Mouse (Mus musculus) neutrophil, adult 59 days (primary cell): ENCODE measurements around the gene Olfr794. TPM values are rescaled to one million over a fixed set of nuclear protein-coding genes. Genes with fewer than 3 reads are reported as not detected.

Source experiments
- total RNA-seq, 2 experiments: library from RNA; stranded (reverse); gene quantifications; 1 replicate in 1 of 2; 2 replicates in 1 of 2; pipeline ENCODE4 v1.2.4; 2023

Gene Olfr794
- total RNA-seq: not detected

DNA sequence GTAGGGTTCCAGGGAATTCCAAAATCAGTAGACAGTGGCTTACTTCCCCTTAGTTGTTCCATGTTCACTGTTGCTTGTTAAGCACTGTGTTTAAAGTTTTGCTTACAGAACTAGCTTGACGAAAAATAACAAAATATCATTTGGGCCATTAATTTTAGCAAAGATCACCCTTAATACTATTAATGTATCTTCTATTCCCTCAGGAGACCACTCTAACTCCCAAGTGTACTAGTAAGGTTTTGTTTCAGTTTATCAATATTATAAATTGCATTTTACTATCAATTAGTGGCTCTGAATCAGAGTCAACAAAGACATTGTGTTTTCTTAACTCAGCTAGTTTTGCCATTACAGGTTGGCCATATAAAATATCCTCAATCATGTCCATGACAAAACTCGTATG, at the start of gene Olfr794:
Gene Olfr794, plus strand, starts transcription at position 301 of the 400 bp plus-strand sequence.

DNA sequence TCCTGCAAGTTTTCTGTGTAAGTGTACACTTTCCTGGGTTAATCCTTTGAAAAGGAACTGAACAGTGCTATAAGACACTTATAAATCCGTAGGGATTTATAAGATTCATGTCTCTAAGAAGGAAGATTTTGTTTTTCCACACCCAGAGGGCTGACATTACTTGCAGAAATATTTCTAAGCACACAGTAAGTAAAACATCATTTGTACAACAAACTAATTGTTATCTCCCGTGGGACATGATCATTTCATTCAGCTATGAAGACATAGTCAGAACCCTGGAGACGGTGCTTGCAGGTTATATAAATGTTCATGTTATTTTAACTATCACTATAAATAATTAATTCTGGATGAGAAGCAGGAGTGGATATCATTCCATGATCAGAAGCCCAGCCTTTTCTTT, 46.0 kb upstream of the Olfr794 start, which contains the start of gene Olfr791:
Gene Olfr791, plus strand, starts transcription at position 301 of the 400 bp plus-strand sequence.

DNA sequence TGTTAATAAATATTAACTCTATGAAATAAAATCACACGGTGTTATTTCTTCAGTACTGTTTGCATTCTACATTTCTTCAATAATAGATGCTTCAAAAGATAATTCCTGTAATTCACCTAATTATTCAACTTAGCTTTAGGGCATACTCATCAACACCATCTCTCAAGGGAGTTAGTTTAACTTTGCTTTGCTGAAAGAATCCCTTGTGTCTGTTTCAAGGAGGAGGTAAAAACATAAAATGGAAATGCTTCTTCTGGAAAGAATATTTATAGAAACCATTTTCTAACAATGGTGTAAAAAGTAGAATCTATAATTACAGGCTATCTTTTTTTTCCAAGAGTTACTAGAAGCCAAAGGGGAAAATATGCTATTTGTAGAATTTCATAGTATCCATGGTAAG, 28.6 kb upstream of the Olfr794 start, which contains the start of gene Olfr792:
Gene Olfr792, plus strand, starts transcription at position 301 of the 400 bp plus-strand sequence.

GRCm38 (mm10) chr10:129612470-129612869, 45.0 kb downstream of the Olfr794 start, which contains the start of gene Olfr796:
TSS of gene Olfr796 (minus strand) at chr10:129612570.

Other genes with a start within 250 kb of the Olfr794 start
- not detected for gene Olfr780, start 249.5 kb upstream of the Olfr794 start, total RNA-seq
- not detected for gene Olfr781, start 238.8 kb upstream of the Olfr794 start, total RNA-seq
- not detected for gene Olfr782, start 218.8 kb upstream of the Olfr794 start, total RNA-seq
- gene Olfr784, start 183.6 kb upstream of the Olfr794 start, total RNA-seq: under 1 TPM in 1 of 2 experiments, not detected in 1; 0.22 TPM
- not detected for gene Olfr785, start 162.2 kb upstream of the Olfr794 start, total RNA-seq
- not detected for gene Olfr786, start 140.3 kb upstream of the Olfr794 start, total RNA-seq
- gene Olfr787, start 105.8 kb upstream of the Olfr794 start, total RNA-seq: not detected
- not detected for gene Olfr788, start 96.7 kb upstream of the Olfr794 start, total RNA-seq
- gene Olfr789, start 82.9 kb upstream of the Olfr794 start, total RNA-seq: not detected
- gene Olfr790, start 69.2 kb upstream of the Olfr794 start, total RNA-seq: not detected
- gene Olfr791, start 45.9 kb upstream of the Olfr794 start, total RNA-seq: not detected
- gene Olfr792, start 28.5 kb upstream of the Olfr794 start, total RNA-seq: not detected
- not detected for gene Olfr796, start 44.9 kb downstream of the Olfr794 start, total RNA-seq
- gene Olfr798, start 60.3 kb downstream of the Olfr794 start, total RNA-seq: not detected
- gene Olfr799, start 69.8 kb downstream of the Olfr794 start, total RNA-seq: not detected
- gene Olfr800, start 90.0 kb downstream of the Olfr794 start, total RNA-seq: not detected
- gene Olfr801, start 106.2 kb downstream of the Olfr794 start, total RNA-seq: not detected
- not detected for gene Olfr802, start 120.5 kb downstream of the Olfr794 start, total RNA-seq
- gene Olfr803, start 126.6 kb downstream of the Olfr794 start, total RNA-seq: not detected
- not detected for gene Olfr804, start 135.6 kb downstream of the Olfr794 start, total RNA-seq
- not detected for gene Olfr805, start 161.7 kb downstream of the Olfr794 start, total RNA-seq
- not detected for gene Olfr806, start 174.3 kb downstream of the Olfr794 start, total RNA-seq
- gene Olfr807, start 190.1 kb downstream of the Olfr794 start, total RNA-seq: not detected
- not detected for gene Olfr808, start 197.8 kb downstream of the Olfr794 start, total RNA-seq
- not detected for gene Olfr809, start 207.0 kb downstream of the Olfr794 start, total RNA-seq
- gene Olfr810, start 227.3 kb downstream of the Olfr794 start, total RNA-seq: not detected
- not detected for gene Olfr811, start 236.7 kb downstream of the Olfr794 start, total RNA-seq